Mouse (Mus musculus) lung, postnatal 0 days (tissue): ENCODE results near the gene N4bp1. TPM values are rescaled to one million over a fixed set of nuclear protein-coding genes. Genes with fewer than 3 reads are reported as not detected.

Source experiments
- ATAC-seq: fragments of 200-750 bp; cut with Nextera tagmentation; 2 replicates; pipeline ENCODE4 v1.8.0; 2017; ENCODE audit warnings: moderate library complexity
- DNase-seq: peaks from one replicate; pipeline ENCODE4 v3.0.0-alpha.2; 2016; ENCODE audit warnings: low spot score
- H3K27ac ChIP-seq: fragments of 300-500 bp; sonication (generic); 2 replicates; pipeline ENCODE4 v1.5.1; 2014; ENCODE audit warnings: antibody characterized with exemption, mild to moderate bottlenecking, low read length, mixed read lengths
- H3K27me3 ChIP-seq: fragments of 300-500 bp; sonication (generic); replicated peaks from 2 replicates; pipeline ENCODE4 v1.6.1; 2014; ENCODE audit warnings: low read length, mixed read lengths; ENCODE audit not compliant: insufficient read depth
- H3K36me3 ChIP-seq: fragments of 300-500 bp; sonication (generic); 2 replicates; pipeline ENCODE4 v1.6.1; 2014; ENCODE audit warnings: low read length, mixed read lengths; ENCODE audit not compliant: insufficient read depth
- H3K4me1 ChIP-seq: fragments of 300-500 bp; sonication (generic); 2 replicates; pipeline ENCODE4 v1.6.1; 2014; ENCODE audit warnings: antibody characterized with exemption, low read depth, low read length, mixed read lengths; ENCODE audit not compliant: insufficient read depth
- H3K4me2 ChIP-seq: fragments of 300-500 bp; sonication (generic); replicated peaks from 2 replicates; pipeline ENCODE4 v1.6.1; 2014; ENCODE audit warnings: low read depth, mild to moderate bottlenecking, low read length, moderate library complexity, mixed read lengths
- H3K4me3 ChIP-seq: fragments of 300-500 bp; sonication (generic); 2 replicates; pipeline ENCODE4 v1.5.1; 2014; ENCODE audit warnings: low read depth, low read length
- H3K9ac ChIP-seq: fragments of 300-500 bp; sonication (generic); replicated peaks from 2 replicates; pipeline ENCODE4 v1.6.1; 2014; ENCODE audit warnings: low read depth, mild to moderate bottlenecking
- H3K9me3 ChIP-seq: fragments of 300-500 bp; sonication (generic); 2 replicates; pipeline ENCODE4 v1.6.1; 2016; ENCODE audit warnings: low read length, mixed read lengths
- CTCF ChIP-seq: IDR thresholded peaks from 2 replicates; pipeline ENCODE4 v1.5.1; 2016; ENCODE audit warnings: antibody characterized with exemption, mild to moderate bottlenecking
- EP300 ChIP-seq: IDR thresholded peaks from 2 replicates; pipeline ENCODE4 v1.6.1; 2016; ENCODE audit warnings: antibody characterized with exemption, mild to moderate bottlenecking, control low read depth
- WGBS: fragments of 180-500 bp; shearing (Covaris S2); extraction: QIAGEN DNeasy Blood & Tissue Kit; methylation state at CpG from one replicate; pipeline ENCODE4 v1.1.7; 2014; 5-methylcytosine and 5-hydroxymethylcytosine counted together
- polyA plus RNA-seq: library from polyadenylated mRNA; unstranded; fragments of >200 nt; fragmentation: Nextera tagmentation; extraction: Ambion mirVana; gene quantifications from 2 replicates; pipeline ENCODE4 v1.2.1, GENCODE M21; 2015

Gene N4bp1
- polyA plus RNA-seq, 1 experiment from 2014 or later, result 5.4 TPM

- 86% methylated on average over 10 of the region's 10 CpGs for WGBS
- ATAC-seq (no peak), DNase-seq (no peak)
Observed at GRCm38 (mm10) chr8:86765155-86765554, 119.9 kb downstream of the N4bp1 start.

GRCm38 (mm10) chr8:86762806-86763205 is 122.3 kb downstream of the N4bp1 start:
- Histone ChIP-seq H3K9ac (no peak overlapping the region), H3K4me1 (peaks cover 4% of the 10 kb centered on the region; the same call in 1 of the 2 replicates), H3K4me2 (no peak overlapping the region), H3K9me3 (no peaks in the 10 kb centered on the region), H3K4me3 (no peak overlapping the region), H3K36me3 (no peaks in the 10 kb centered on the region), H3K27me3 (no peaks in the 10 kb centered on the region), H3K27ac (no peak overlapping the region)
- DNase-seq (no peak), ATAC-seq (no peak)
- no peak for TF ChIP-seq EP300
- TF ChIP-seq CTCF, result no peak
- WGBS, result 43% methylated on average over 5 of the region's 5 CpGs

More at GRCm38 (mm10) chr8:86765155-86765554, 119.9 kb downstream of the N4bp1 start:
- no peak overlapping the region for H3K4me2 ChIP-seq
- H3K36me3 ChIP-seq, result no peaks in the 10 kb centered on the region
- no peaks in the 10 kb centered on the region for H3K4me1 ChIP-seq
- H3K9ac ChIP-seq, result no peak overlapping the region
- no peaks in the 10 kb centered on the region for H3K27me3 ChIP-seq
- no peak overlapping the region for H3K4me3 ChIP-seq
- TF ChIP-seq CTCF (no peak), EP300 (no peak)
- no peak overlapping the region for H3K27ac ChIP-seq
- no peaks in the 10 kb centered on the region for H3K9me3 ChIP-seq

GRCm38 (mm10) chr8:86760746-86761145 is 124.3 kb downstream of the N4bp1 start:
- no peak for DNase-seq
- no peak for ATAC-seq
- no peak for TF ChIP-seq CTCF
- no peak for TF ChIP-seq EP300
- H3K27me3 ChIP-seq, result no peaks in the 10 kb centered on the region
- H3K4me3 ChIP-seq, result no peak overlapping the region
- 57% methylated on average over 6 of the region's 6 CpGs for WGBS
- H3K9ac ChIP-seq, result no peak overlapping the region
- no peak overlapping the region for H3K4me2 ChIP-seq
- no peak overlapping the region for H3K27ac ChIP-seq
- peaks cover 4% of the 10 kb centered on the region; the same call in 1 of the 2 replicates for H3K4me1 ChIP-seq
- no peaks in the 10 kb centered on the region for H3K9me3 ChIP-seq
- H3K36me3 ChIP-seq, result no peaks in the 10 kb centered on the region

- H3K27me3 ChIP-seq, result no peaks in the 10 kb centered on the region
- no peaks in the 10 kb centered on the region for H3K36me3 ChIP-seq
- H3K4me2 ChIP-seq, result no peak overlapping the region
- peaks cover 4% of the 10 kb centered on the region; the same call in 1 of the 2 replicates for H3K4me1 ChIP-seq
- no peak for TF ChIP-seq CTCF
- peak; percentile 61 for TF ChIP-seq EP300
- H3K9me3 ChIP-seq, result no peaks in the 10 kb centered on the region
- peak; percentile 74 for ATAC-seq
- WGBS, result 9% methylated on average over 4 of the region's 4 CpGs
- no peak overlapping the region for H3K9ac ChIP-seq
- DNase-seq, result peak; percentile 81
- no peak overlapping the region for H3K4me3 ChIP-seq
- peak overlapping the region; percentile 68 for H3K27ac ChIP-seq
Observed at GRCm38 (mm10) chr8:86759090-86759491, 126.0 kb downstream of the N4bp1 start.

- TF ChIP-seq EP300 (no peak), CTCF (no peak)
- WGBS, result 45% methylated on average over 3 of the region's 3 CpGs
- no peak for DNase-seq
- H3K36me3 ChIP-seq, result no peaks in the 10 kb centered on the region
- H3K27ac ChIP-seq, result no peak overlapping the region
- H3K4me2 ChIP-seq, result no peak overlapping the region
- no peaks in the 10 kb centered on the region for H3K9me3 ChIP-seq
- ATAC-seq, result peak; percentile 49
- H3K4me3 ChIP-seq, result no peak overlapping the region
- no peak overlapping the region for H3K9ac ChIP-seq
- peaks cover 4% of the 10 kb centered on the region; the same call in 1 of the 2 replicates for H3K4me1 ChIP-seq
- no peaks in the 10 kb centered on the region for H3K27me3 ChIP-seq
Observed at GRCm38 (mm10) chr8:86758651-86759050, 126.4 kb downstream of the N4bp1 start.

Other genes with a start within 250 kb of the N4bp1 start
- 8.5 and 9.5 TPM in 2 replicates for gene Gm10638, start 139.6 kb downstream of the N4bp1 start, polyA plus RNA-seq
- 43.3 and 50.3 TPM in 2 replicates for gene Siah1a, start 139.3 kb downstream of the N4bp1 start, polyA plus RNA-seq